Mouse (Mus musculus): ENCODE results near the gene Tmem179b.

The Tmem179b gene

DNA sequence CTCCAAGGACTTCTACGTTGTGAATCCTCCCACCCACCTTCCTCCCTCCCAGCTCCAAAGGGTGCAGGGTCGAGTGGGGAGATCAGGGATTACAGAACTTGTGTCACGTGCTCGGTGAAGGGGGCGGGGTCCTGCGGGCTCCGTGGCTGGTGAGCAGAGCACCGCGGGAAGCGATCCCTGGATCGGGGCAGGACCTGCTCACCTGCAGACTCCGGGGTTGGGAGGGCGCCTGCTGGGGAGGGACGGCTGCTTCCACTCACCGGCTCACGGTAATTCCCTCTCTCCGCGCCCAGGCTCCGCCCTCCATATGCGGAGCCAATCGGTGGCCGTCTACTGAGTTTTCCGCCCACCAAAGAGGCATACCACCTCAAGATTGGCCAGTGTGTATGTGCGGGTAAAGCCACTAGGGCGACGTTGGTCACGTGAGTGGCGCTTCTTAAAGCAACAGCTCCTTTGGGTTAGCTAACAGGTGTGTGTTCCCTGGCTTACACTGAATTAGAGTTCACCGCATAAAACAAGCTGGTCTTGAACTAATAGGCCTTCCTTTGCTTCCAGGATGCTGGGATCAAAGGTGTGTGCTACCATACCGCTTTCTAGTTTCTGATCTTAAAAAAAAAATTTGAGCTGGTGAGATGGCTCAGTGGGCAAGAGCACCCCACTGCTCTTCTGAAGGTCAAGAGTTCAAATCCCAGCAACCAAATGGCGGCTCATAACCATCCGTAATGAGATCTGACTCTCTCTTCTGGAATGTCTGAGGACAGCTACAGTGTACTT is 11.9 kb upstream of the Tmem179b start, which contains the start of gene Taf6l:
Taf6l (minus strand) TSS at position 410 of the 774 bp plus-strand sequence.
- peak; percentile 96 for DNase-seq (ENCODE audit: low read depth, low spot score)

- no peak for DNase-seq (ENCODE audit: low read depth, low spot score)
These were observed 719 bp upstream of the Tmem179b start for GRCm38 (mm10) chr19:8774951-8775421.

- no peak for DNase-seq (ENCODE audit: low read depth, low spot score)
These were observed 858 bp downstream of the Tmem179b start for GRCm38 (mm10) chr19:8773409-8773808.

- no peak for DNase-seq (ENCODE audit: low read depth, low spot score)
These were observed 1.3 kb downstream of the Tmem179b start for GRCm38 (mm10) chr19:8772996-8773395.

DNA sequence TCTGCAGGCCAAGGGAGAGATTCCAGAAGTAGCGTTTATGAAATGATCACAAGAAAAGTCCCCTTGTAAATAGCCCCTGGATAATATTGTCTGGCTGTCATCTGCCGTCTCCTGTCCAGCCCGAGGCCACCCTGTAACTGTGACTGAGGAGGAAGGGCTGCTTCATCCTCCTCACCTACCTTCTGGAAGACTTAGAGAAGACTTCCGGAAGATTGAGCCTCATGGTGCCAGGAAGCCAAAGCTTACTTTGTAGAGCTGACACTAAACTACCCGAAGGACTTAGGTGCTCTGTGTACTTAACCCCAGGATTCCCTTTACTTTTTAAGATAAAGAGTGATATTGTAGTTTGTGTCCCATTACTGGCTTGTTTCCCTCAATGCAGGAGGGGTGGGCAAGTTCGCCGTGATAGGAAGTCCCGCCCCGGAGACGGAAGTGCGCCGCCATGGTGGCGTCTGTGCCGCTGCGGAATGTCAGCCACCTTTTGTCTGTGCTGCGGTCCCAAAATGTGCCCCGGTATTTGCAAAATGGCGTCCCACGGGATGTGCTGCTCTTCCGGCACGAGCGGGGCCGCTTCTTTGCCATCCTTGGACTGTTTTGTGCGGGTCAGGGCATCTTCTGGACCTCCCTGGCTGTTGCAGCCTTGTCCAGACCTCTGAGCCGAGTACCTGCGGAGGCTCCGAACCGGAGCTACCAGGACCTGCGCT is 3.5 kb downstream of the Tmem179b start, which contains the start of gene Tmem223:
Tmem223 (plus strand) TSS at position 430 of the 704 bp plus-strand sequence.
- DNase-seq (ENCODE audit: low read depth, low spot score) = peak; percentile 90

GRCm38 (mm10) chr19:8765562-8765961 is 8.7 kb downstream of the Tmem179b start:
- no peak for DNase-seq (ENCODE audit: low read depth, low spot score)

DNA sequence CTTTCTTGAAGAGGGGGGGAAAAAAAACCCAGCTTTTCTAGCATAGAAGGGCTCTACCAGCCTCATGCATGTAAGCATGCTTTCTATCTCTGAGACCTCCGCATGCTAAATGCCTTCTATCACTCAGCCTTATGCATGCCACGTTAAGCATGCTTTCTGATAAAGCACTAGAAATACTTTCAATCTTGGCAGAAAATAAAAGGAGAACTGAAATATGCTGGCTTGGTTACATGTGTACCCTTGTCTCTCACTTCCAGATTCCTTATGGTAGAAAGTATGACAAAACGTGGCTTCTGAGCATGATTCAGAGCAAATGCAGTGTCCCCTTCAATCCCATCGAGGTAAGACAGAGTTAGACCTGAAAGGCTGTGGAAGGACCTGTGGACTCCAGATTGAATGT is 11.0 kb downstream of the Tmem179b start:
- no peak for DNase-seq (ENCODE audit: low read depth, low spot score)

DNA sequence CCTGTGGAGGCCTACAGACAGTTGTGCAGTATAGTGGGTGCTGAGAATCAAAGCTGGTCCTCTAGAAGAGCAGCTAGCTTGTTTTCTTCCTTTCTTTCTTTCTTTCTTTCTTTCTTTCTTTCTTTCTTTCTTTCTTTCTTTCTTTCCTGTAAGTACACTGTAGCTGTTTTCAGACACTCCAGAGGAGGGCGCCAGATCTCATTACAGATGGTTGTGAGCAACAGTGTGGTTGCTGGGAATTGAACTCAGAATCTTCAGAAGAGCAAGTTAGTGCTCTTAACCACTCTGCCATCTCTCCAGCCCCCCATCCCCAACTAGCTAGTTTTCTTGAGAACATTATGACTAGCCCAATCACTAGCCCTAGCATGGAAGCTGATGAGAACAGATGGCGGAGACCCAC is 13.5 kb downstream of the Tmem179b start:
- peak; percentile 25 for DNase-seq (ENCODE audit: low read depth, low spot score)

- DNase-seq (ENCODE audit: low read depth, low spot score) = no peak
These were observed 15.4 kb downstream of the Tmem179b start for GRCm38 (mm10) chr19:8758899-8759298.

DNA sequence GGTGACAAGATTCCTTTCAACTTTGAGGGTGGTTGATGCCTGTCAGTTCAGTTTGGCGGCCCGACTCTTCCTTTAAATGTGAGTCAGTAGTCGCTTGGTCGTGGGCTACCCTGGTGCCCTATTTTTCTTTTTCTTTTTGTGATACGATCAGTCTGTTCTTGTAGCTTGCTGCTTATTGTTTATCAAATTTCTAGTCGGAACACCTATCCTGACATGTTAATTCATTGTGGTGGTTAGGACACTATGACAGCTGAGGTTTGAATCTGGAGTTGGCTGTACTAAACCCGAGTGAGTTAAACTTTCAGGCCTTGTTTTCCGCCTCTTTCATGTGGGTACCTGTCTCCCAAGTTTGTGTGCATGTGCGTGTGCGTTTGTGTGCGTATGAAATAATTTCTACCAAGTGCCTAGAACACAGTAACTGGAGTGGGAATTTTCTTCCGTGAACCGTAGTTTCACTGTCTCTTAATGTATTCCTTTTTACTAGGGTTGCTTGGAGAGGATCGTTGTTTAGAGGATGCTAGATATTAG is 16.7 kb downstream of the Tmem179b start:
- DNase-seq (ENCODE audit: low read depth, low spot score) = peak; percentile 72

GRCm38 (mm10) chr19:8756635-8757387 is 17.5 kb downstream of the Tmem179b start, which contains the start of gene Nxf1:
Nxf1 (plus strand) TSS chr19:8757073.
- DNase-seq (ENCODE audit: low read depth, low spot score) = peak; percentile 96

DNA sequence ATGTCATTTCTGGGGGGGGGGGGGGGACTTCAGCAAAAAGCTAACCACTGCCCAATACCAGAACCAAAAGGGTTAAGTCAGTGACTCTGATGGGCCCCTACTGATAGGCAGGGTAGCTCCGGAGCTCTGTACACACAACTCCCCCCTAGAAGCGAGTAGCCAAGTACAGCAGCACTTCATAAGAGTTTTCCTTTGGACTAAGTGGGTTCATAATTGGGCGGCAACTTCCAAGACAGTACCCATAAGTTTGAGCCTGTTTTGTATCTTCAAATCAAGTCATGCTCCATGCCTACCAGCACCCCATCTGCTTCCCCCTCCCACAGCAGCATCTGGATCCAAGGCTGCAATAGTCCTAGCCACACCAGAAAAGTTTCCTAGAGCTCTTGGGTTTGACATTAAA is 18.6 kb downstream of the Tmem179b start:
- DNase-seq (ENCODE audit: low read depth, low spot score) = no peak

GRCm38 (mm10) chr19:8747368-8747767 is 26.9 kb downstream of the Tmem179b start:
- peak; percentile 46 for DNase-seq (ENCODE audit: low read depth, low spot score)

DNA sequence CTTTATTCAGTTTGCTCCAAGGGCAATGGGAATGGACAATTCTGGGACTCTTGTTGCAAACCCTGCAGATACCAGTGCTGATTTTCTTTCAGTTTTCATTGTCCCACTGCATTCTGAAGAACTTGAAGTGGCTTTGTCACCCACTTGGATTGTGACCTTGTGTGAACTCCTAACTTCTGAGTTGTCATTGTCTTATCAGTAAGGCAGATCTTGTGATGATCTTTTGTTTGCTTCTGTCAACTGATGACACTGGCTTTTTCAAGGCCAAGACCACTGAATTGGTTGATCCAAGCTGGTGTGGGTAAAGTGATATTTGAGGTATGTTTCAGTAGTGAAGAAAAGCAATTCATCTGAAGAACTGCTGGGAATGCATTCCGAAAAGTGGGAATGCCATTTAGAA is 28.9 kb downstream of the Tmem179b start:
- DNase-seq (ENCODE audit: low read depth, low spot score) = no peak

DNA sequence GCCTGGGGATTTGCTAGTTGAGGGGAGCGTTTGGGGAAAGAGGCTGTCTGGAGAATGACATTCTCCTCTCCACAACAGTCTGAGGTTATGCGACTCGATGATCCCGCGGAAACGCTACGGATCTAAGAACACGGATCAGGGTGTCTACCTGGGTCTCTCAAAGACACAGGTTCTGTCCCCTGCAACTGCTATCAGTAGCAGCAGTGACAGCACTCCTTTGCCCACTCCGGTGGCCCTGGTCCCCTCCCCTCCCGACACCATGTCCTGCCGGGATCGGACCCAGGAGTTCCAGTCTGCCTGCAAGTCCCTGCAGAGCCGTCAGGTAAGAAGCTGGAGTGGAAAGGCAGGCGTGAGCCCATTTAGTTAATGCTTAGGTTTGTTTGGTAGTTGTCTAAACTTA is 32.1 kb downstream of the Tmem179b start:
- DNase-seq (ENCODE audit: low read depth, low spot score) = peak; percentile 34

DNA sequence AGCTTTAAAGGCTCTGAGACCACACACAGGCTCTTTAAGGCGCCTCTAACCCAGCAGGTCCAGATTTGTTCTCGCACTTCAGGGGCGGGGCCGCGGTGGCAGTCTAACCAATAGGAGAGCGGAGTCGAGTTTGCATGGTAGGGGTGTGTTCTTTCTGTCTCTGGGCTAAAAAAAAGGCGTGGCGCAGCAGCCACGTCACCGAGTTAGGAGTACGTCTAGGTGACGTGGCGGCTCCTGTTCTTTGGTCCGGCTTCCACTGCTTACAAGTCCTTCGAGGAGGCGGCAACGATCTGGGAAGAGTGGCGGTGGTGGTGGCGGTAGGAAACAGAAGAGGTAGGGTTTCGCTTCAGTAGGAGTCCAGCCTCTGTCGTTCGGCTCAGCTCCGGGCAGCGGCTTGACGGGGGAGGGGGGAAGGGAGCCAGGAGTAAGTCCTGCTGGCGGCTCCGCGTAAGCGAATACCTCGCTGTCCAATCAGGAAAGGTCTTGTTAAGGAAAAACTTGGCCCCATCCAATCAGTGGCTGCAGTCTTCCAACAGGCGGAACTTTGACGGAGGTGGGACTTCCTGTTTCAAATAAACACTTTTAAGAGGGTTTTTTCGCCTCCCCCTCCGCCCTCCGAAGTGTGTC is 32.9 kb downstream of the Tmem179b start, which contains the start of gene Stx5a:
Stx5a (plus strand) TSS at position 171 of the 627 bp plus-strand sequence.
- DNase-seq (ENCODE audit: low read depth, low spot score) = peak; percentile 99

GRCm38 (mm10) chr19:8740603-8741002 is 33.7 kb downstream of the Tmem179b start, which contains the start of gene 1700092M07Rik:
1700092M07Rik (plus strand) TSS chr19:8740718.
- no peak for DNase-seq (ENCODE audit: low read depth, low spot score)

- DNase-seq (ENCODE audit: low read depth, low spot score) = no peak
These were observed 34.6 kb downstream of the Tmem179b start for GRCm38 (mm10) chr19:8739646-8740045.

GRCm38 (mm10) chr19:8738911-8739310 is 35.4 kb downstream of the Tmem179b start:
- DNase-seq (ENCODE audit: low read depth, low spot score) = no peak

DNA sequence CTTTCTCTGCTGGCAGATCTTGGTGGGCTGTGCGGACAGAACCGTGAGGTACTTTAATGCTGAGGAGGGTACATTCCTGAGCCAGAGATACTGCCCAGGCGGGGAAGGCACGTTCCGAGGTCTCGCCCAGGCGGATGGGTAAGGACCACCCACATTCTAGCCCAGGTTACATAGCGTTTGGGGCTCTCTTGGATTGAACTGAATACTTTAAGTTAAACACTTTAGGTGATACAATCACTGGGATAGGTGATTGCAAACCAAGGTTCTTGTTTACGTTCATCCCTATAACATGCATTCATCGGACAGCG is 38.2 kb downstream of the Tmem179b start:
- no peak for DNase-seq (ENCODE audit: low read depth, low spot score)

Measured in CD4-positive helper T cell, adult 2 months (primary cell).